Mouse (Mus musculus): ENCODE data around the gene A730015C16Rik. TPM values are rescaled to one million over a fixed set of nuclear protein-coding genes. Genes with fewer than 3 reads are reported as not detected.
A peak's percentile ranks its signal among the peaks of the same experiment; 100 is the strongest.

Gene A730015C16Rik
- polyA plus RNA-seq, 1 experiment from 2014 or later, result 0.71 TPM

DNA sequence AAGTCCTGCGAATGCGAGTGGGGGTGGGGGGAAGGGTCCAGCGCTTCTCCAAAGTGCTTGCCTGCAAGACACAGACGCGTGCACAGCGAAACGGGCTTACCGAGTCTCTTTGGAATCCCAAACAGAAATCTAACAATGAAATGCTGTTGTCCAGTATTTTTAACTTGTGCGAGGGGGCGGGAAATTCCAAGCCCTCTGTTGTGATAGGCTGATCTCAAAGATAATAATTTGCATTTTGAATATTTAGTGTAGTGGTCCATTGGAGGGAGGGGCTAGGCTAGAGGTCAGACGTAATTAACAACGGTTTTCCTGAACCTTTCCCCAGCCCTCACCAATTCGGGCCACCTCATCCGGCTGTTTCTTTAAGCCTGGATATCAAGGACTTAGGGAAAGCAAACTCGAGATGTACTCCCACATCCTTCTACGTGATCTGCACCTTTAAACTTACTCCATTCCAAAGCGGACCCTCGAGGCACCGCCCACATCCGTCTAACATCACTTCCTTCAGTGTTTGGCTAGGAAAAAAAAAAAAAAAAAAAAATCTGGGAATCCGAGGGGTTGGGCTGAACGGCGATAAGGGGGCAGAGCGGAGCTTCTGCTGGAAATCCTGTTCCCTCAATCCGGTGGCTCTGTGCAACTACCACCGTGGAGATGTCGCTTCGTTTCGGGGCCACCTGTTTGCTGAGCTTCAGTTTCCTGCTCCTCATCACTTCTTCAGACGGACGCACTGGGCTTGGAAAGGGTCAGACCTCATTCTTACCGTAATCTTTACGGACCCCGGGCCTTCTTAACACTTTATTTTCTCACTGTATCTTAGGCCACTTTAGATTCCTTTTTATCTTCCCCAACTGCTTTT is 14.1 kb downstream of the A730015C16Rik start, which contains the start of gene Txndc12:
TSS of gene Txndc12 (plus strand) at position 487 of the 856 bp plus-strand sequence.
- H3K4me2 ChIP-seq (ENCODE audit: low read depth, severe bottlenecking), result peak within 1 kb of the TSS; percentile 85
- peak within 1 kb of the TSS; percentile 95 for H3K4me3 ChIP-seq (ENCODE audit: low read depth, low read length)
- peak within 1 kb of the TSS; percentile 94 for H3K9ac ChIP-seq (ENCODE audit: low read length)
- peak; percentile 84 for ATAC-seq (ENCODE audit: insufficient number of reproducible peaks, low FRiP score, low TSS enrichment, low read depth)
- 0% methylated on average over 34 of the region's 34 CpGs for WGBS
- peaks cover 8% of the 10 kb centered on the region for H3K4me1 ChIP-seq (ENCODE audit: control insufficient read depth, insufficient read depth, low read length)
- peak within 1 kb of the TSS; percentile 98 for H3K27ac ChIP-seq (replicated peaks; ENCODE audit: low read depth, low read length)
- peaks cover 6% of the 10 kb centered on the region; the same call in 1 of the 2 replicates for H3K36me3 ChIP-seq (ENCODE audit: control insufficient read depth, insufficient read depth, low read length)
- peak; percentile 90 for DNase-seq (ENCODE audit: low spot score)
- no peaks in the 10 kb centered on the region for H3K9me3 ChIP-seq (ENCODE audit: control insufficient read depth, low read length)
- H3K27me3 ChIP-seq (ENCODE audit: control insufficient read depth, insufficient read depth, low read length), result no peaks in the 10 kb centered on the region

- Histone ChIP-seq H3K36me3 (ENCODE audit: control insufficient read depth, insufficient read depth, low read length) (peaks cover 6% of the 10 kb centered on the region; the same call in 1 of the 2 replicates), H3K9ac (ENCODE audit: low read length) (peak overlapping the region; percentile 94), H3K27me3 (ENCODE audit: control insufficient read depth, insufficient read depth, low read length) (no peaks in the 10 kb centered on the region), H3K27ac (replicated peaks; ENCODE audit: low read depth, low read length) (peak overlapping the region; percentile 98), H3K9me3 (ENCODE audit: control insufficient read depth, low read length) (no peaks in the 10 kb centered on the region), H3K4me1 (ENCODE audit: control insufficient read depth, insufficient read depth, low read length) (peaks cover 8% of the 10 kb centered on the region), H3K4me3 (ENCODE audit: low read depth, low read length) (peak overlapping the region; percentile 95), H3K4me2 (ENCODE audit: low read depth, severe bottlenecking) (peak overlapping the region; percentile 85)
- DNase-seq (ENCODE audit: low spot score), result no peak
- ATAC-seq (ENCODE audit: insufficient number of reproducible peaks, low FRiP score, low TSS enrichment, low read depth), result no peak
- 0% methylated on average over 6 of the region's 6 CpGs for WGBS
These were observed 14.6 kb downstream of the A730015C16Rik start for GRCm38 (mm10) chr4:108833828-108834114.

- Histone ChIP-seq H3K9me3 (ENCODE audit: control insufficient read depth, low read length) (no peaks in the 10 kb centered on the region), H3K27ac (replicated peaks; ENCODE audit: low read depth, low read length) (peak within 1 kb of the TSS; percentile 98), H3K9ac (ENCODE audit: low read length) (peak within 1 kb of the TSS; percentile 94), H3K36me3 (ENCODE audit: control insufficient read depth, insufficient read depth, low read length) (peaks cover 7% of the 10 kb centered on the region; the same call in 1 of the 2 replicates), H3K4me2 (ENCODE audit: low read depth, severe bottlenecking) (peak within 1 kb of the TSS; percentile 85), H3K27me3 (ENCODE audit: control insufficient read depth, insufficient read depth, low read length) (no peaks in the 10 kb centered on the region), H3K4me3 (ENCODE audit: low read depth, low read length) (peak within 1 kb of the TSS; percentile 95), H3K4me1 (ENCODE audit: control insufficient read depth, insufficient read depth, low read length) (peaks cover 8% of the 10 kb centered on the region)
- WGBS, result under 1% methylated on average over 71 of the region's 73 CpGs
- peak; percentile 94 for ATAC-seq (ENCODE audit: insufficient number of reproducible peaks, low FRiP score, low TSS enrichment, low read depth)
- DNase-seq (ENCODE audit: low spot score), result peak; percentile 97
These were observed 15.2 kb downstream of the A730015C16Rik start, which contains the start of gene Btf3l4 for GRCm38 (mm10) chr4:108832916-108833827. Gene Btf3l4, minus strand, starts transcription at chr4:108833614.

GRCm38 (mm10) chr4:108830698-108831097 is 17.7 kb downstream of the A730015C16Rik start:
- peaks cover 8% of the 10 kb centered on the region for H3K4me1 ChIP-seq (ENCODE audit: control insufficient read depth, insufficient read depth, low read length)
- no peaks in the 10 kb centered on the region for H3K9me3 ChIP-seq (ENCODE audit: control insufficient read depth, low read length)
- ATAC-seq (ENCODE audit: insufficient number of reproducible peaks, low FRiP score, low TSS enrichment, low read depth) (no peak), DNase-seq (ENCODE audit: low spot score) (no peak)
- WGBS, result 98% methylated on average over 1 of the region's 1 CpGs
- H3K36me3 ChIP-seq (ENCODE audit: control insufficient read depth, insufficient read depth, low read length), result peaks cover 10% of the 10 kb centered on the region; the same call in 1 of the 2 replicates
- no peak overlapping the region for H3K9ac ChIP-seq (ENCODE audit: low read length)
- H3K27me3 ChIP-seq (ENCODE audit: control insufficient read depth, insufficient read depth, low read length), result no peaks in the 10 kb centered on the region
- H3K4me3 ChIP-seq (ENCODE audit: low read depth, low read length), result no peak overlapping the region
- H3K4me2 ChIP-seq (ENCODE audit: low read depth, severe bottlenecking), result no peak overlapping the region
- H3K27ac ChIP-seq (replicated peaks; ENCODE audit: low read depth, low read length), result no peak overlapping the region

- no peak overlapping the region for H3K4me3 ChIP-seq (ENCODE audit: low read depth, low read length)
- H3K36me3 ChIP-seq (ENCODE audit: control insufficient read depth, insufficient read depth, low read length), result peaks cover 16% of the 10 kb centered on the region; the same call in 1 of the 2 replicates
- H3K4me2 ChIP-seq (ENCODE audit: low read depth, severe bottlenecking), result no peak overlapping the region
- no peak for DNase-seq (ENCODE audit: low spot score)
- WGBS, result 92% methylated on average over 2 of the region's 2 CpGs
- no peaks in the 10 kb centered on the region for H3K27me3 ChIP-seq (ENCODE audit: control insufficient read depth, insufficient read depth, low read length)
- no peak for ATAC-seq (ENCODE audit: insufficient number of reproducible peaks, low FRiP score, low TSS enrichment, low read depth)
- H3K9ac ChIP-seq (ENCODE audit: low read length), result no peak overlapping the region
- no peaks in the 10 kb centered on the region for H3K9me3 ChIP-seq (ENCODE audit: control insufficient read depth, low read length)
- no peaks in the 10 kb centered on the region for H3K4me1 ChIP-seq (ENCODE audit: control insufficient read depth, insufficient read depth, low read length)
- H3K27ac ChIP-seq (replicated peaks; ENCODE audit: low read depth, low read length), result no peak overlapping the region
These were observed 21.8 kb downstream of the A730015C16Rik start for GRCm38 (mm10) chr4:108826643-108827042.

- ATAC-seq (ENCODE audit: insufficient number of reproducible peaks, low FRiP score, low TSS enrichment, low read depth), result no peak
- Histone ChIP-seq H3K4me3 (ENCODE audit: low read depth, low read length) (no peak overlapping the region), H3K9me3 (ENCODE audit: control insufficient read depth, low read length) (no peaks in the 10 kb centered on the region), H3K4me2 (ENCODE audit: low read depth, severe bottlenecking) (no peak overlapping the region), H3K27me3 (ENCODE audit: control insufficient read depth, insufficient read depth, low read length) (no peaks in the 10 kb centered on the region), H3K9ac (ENCODE audit: low read length) (no peak overlapping the region), H3K4me1 (ENCODE audit: control insufficient read depth, insufficient read depth, low read length) (no peaks in the 10 kb centered on the region), H3K36me3 (ENCODE audit: control insufficient read depth, insufficient read depth, low read length) (peaks cover 16% of the 10 kb centered on the region; the same call in 1 of the 2 replicates), H3K27ac (replicated peaks; ENCODE audit: low read depth, low read length) (no peak overlapping the region)
- no peak for DNase-seq (ENCODE audit: low spot score)
- 88% methylated on average over 1 of the region's 1 CpGs for WGBS
These were observed 22.3 kb downstream of the A730015C16Rik start for GRCm38 (mm10) chr4:108826096-108826495.

DNA sequence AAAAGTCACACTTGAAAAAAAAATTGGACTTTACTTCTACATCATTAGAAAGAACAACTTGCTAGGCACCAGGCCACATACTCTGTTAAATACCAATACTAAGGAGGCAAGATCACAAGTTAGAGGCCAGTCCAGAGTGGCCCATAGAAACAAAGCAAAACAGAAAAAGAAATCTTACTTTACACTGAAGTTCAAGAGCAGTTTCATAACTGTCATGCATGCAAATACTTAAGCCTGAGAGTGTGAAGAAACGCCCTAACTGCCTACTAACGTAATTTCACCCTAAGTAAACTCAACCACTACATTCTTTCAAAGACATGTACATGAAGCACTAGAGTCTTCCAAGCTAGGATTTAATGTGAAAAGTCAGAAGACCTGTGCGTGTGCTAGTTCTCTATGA is 22.7 kb downstream of the A730015C16Rik start:
- H3K4me1 ChIP-seq (ENCODE audit: control insufficient read depth, insufficient read depth, low read length), result no peaks in the 10 kb centered on the region
- WGBS, result 97% methylated on average over 3 of the region's 3 CpGs
- no peaks in the 10 kb centered on the region for H3K27me3 ChIP-seq (ENCODE audit: control insufficient read depth, insufficient read depth, low read length)
- H3K4me3 ChIP-seq (ENCODE audit: low read depth, low read length), result no peak overlapping the region
- no peak overlapping the region for H3K27ac ChIP-seq (replicated peaks; ENCODE audit: low read depth, low read length)
- H3K9ac ChIP-seq (ENCODE audit: low read length), result no peak overlapping the region
- H3K36me3 ChIP-seq (ENCODE audit: control insufficient read depth, insufficient read depth, low read length), result peaks cover 16% of the 10 kb centered on the region; the same call in 1 of the 2 replicates
- no peaks in the 10 kb centered on the region for H3K9me3 ChIP-seq (ENCODE audit: control insufficient read depth, low read length)
- no peak for ATAC-seq (ENCODE audit: insufficient number of reproducible peaks, low FRiP score, low TSS enrichment, low read depth)
- no peak for DNase-seq (ENCODE audit: low spot score)
- H3K4me2 ChIP-seq (ENCODE audit: low read depth, severe bottlenecking), result no peak overlapping the region

DNA sequence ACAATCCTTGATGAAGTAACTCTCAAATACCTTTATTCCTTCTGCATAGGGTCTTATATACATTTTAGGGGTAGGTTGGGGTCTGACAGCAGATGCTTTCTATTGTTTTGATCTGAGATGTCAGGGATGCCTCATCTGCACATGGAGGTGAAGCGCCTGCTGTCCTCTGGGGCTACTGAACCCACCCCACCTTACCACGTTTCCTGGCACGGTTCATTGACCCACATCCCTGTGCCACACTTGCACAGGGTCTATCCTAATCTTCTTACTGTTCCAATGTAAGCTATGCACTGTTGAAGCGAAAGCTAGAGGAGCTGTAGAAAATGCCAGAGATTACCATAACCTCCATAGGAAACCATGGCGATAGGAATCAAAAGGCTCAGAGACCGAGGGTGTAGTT is 36.9 kb downstream of the A730015C16Rik start:
- H3K4me1 ChIP-seq (ENCODE audit: control insufficient read depth, insufficient read depth, low read length), result no peaks in the 10 kb centered on the region
- H3K36me3 ChIP-seq (ENCODE audit: control insufficient read depth, insufficient read depth, low read length), result no peaks in the 10 kb centered on the region
- H3K4me2 ChIP-seq (ENCODE audit: low read depth, severe bottlenecking), result no peak overlapping the region
- H3K9ac ChIP-seq (ENCODE audit: low read length), result no peak overlapping the region
- DNase-seq (ENCODE audit: low spot score), result no peak
- ATAC-seq (ENCODE audit: insufficient number of reproducible peaks, low FRiP score, low TSS enrichment, low read depth), result no peak
- no peaks in the 10 kb centered on the region for H3K9me3 ChIP-seq (ENCODE audit: control insufficient read depth, low read length)
- no peak overlapping the region for H3K4me3 ChIP-seq (ENCODE audit: low read depth, low read length)
- WGBS, result 81% methylated on average over 6 of the region's 6 CpGs
- H3K27ac ChIP-seq (replicated peaks; ENCODE audit: low read depth, low read length), result no peak overlapping the region
- H3K27me3 ChIP-seq (ENCODE audit: control insufficient read depth, insufficient read depth, low read length), result no peaks in the 10 kb centered on the region
